Mouse (Mus musculus) bone marrow, adult 2 months (tissue): ENCODE data around the gene Corin.

Experiments used
- CTCF ChIP-seq: fragments of 200-500 bp; IDR thresholded peaks from 2 replicates; pipeline ENCODE4 v1.5.1; 2011; ENCODE audit warnings: low read length, control low read depth; ENCODE audit not compliant: control insufficient read depth, insufficient read depth
- POLR2A ChIP-seq: fragments of 200-500 bp; IDR thresholded peaks from 2 replicates; pipeline ENCODE4 v1.6.1; 2011; ENCODE audit warnings: low read depth, mild to moderate bottlenecking, control low read depth, low read length, borderline replicate concordance; ENCODE audit not compliant: control insufficient read depth

- TF ChIP-seq POLR2A (no peak), CTCF (no peak)
Observed at GRCm38 (mm10) chr5:72502778-72503177, 1.5 kb downstream of the Corin start.
